Mouse (Mus musculus) kidney, adult 18-20 months (tissue): Measurements from ENCODE around the gene Atxn1.

Experiments
- DNase-seq: peaks from one replicate; pipeline ENCODE4 v3.0.0; 2021

Gene Atxn1

DNA sequence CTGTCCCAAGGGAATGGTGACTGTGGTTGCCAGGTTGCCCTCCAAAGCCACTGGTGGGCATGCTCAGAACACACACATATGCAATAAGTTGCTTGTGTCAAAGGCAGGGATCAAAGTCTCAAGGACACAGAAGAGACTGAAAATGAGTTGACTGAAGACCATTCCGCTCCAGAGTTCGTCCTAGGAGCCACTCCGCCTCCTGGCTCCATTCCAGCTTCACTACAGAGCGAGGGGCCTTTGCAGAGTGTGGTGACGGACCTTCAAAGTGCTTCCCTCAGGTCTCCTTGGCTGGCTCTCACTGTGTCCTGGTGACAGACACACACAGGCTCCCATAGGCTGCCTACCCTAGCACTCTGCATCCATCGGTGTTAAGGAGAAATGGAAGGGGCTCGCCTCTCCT lies 411.1 kb downstream of the Atxn1 start:
- DNase-seq, result peak; percentile 46

DNA sequence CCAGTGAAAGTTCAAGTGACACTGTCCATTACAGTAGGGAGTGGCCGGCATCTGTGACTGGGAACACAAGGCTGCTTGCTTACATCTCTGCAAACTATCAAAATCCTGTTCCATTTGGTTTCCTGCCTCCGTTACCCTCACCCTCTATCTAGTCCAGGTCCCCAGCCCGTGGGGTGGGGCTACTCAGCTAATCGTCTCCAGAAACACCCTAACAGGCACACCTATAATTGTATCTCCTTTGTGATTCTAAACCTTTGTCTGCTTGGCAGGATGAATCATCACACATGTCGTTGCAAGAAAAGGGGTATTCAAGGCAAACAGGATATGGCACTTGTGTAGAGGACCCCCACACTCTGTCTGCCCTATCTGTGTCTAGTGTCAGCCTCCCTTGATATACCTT lies 417.3 kb downstream of the Atxn1 start:
- no peak for DNase-seq

DNA sequence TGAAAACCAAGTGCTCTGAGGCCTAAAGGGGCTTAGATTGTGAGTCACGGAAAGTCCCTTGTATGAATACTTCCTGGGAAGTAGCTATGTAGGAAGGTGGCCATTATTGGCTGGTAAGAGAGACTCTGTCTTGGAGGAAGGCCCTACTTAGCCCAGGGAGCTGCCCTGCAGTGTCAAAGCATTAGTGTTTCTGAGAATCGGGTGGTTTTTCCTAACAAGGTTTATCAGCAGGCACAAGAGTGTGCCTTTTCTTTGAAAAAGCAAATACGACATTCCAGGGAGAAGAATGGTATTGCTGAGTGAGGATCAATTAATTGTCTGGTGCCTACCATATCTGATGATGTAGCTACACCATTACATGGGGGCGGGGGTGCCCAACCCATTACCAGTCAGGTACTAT lies 417.9 kb downstream of the Atxn1 start:
- DNase-seq, result no peak

DNA sequence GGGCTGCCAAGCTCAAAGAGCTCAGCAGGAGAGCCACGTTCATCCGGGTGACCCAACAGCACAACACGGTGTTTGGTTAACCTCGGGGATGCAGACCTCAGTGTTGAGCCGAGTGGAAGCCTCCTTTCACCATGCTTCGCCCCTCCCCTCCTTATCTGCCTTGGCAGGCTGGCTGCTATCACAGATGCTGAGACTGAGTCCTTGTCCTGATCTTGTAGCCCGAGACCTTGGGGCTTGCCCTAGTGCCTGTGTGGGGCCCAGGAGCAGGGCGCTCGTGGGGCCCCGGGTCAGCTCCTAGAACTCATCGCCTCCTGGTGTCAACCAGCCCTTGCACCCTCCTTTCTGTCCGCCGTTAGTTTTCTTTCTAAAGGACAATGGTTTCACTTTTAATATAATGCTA lies 418.8 kb downstream of the Atxn1 start:
- DNase-seq, result no peak

DNA sequence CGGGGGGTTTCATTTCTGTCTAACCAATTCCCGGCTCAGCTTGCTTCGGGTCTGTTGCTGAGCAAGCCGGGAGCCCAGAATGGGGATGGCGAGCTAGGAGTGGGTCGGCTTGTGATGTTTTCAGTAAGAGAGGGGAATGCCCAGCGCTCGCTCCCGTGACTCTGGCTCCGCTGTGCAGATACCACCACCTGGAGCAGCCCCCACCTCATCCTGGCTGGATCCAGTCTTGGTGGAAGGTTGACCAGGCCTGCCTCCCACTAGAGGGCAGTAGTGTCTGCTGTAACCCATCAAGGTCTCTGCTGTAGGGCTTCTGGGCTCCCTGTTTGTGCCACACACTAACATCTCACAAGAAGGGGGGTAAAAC lies 425.6 kb downstream of the Atxn1 start:
- peak; percentile 73 for DNase-seq

DNA sequence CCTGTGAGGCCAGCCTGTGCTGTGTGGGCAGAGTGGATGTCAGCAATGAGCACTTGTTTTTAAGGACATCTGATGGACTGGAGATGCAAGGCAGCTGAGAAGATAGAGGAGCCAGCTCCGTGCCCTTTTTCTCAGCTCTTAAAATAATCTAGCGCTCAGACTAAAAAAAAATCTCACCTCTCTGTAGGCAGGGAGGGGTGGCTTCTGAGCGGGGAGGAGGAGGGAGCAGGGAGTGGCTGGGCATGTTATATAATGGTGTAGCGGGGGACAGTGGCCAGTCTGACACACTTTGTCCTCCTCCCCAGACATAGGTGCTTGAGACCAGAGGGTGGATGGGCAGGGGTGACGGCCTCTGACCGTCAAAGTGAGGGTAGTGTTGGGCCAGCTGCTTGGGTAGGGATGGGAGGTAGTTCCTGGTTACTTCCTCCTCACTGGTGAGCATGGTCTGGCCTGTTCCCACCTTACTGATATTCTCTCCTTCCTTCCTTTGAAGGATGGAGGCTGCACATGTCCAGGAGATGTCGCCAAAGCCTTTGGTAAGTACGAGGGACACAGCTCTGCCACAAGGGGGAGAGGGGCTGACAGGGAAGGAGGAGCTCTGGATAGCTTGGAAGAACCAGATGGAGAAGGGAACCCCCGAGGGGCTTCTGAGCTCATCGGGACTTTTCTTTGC lies 426.1 kb downstream of the Atxn1 start:
- peak; percentile 54 for DNase-seq

DNA sequence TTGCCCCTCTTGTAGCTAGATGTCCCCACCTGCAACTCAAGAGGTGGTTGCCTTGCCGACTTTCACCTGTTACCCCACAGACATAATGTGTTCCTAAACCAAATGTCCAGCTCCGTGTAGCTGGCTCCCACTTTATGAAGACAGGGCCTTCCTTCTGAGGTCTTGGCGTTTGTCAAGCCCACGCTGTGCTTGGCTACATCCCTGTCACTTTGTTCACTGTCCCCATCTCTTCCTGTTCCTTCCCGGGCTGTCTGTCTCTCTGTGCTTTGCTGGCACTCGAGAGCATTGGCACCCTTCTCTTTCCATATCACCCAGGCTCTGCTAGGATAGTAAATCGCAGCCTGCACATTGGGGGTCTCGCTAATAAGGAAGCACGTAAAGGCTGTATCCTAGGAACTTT lies 426.7 kb downstream of the Atxn1 start:
- no peak for DNase-seq

DNA sequence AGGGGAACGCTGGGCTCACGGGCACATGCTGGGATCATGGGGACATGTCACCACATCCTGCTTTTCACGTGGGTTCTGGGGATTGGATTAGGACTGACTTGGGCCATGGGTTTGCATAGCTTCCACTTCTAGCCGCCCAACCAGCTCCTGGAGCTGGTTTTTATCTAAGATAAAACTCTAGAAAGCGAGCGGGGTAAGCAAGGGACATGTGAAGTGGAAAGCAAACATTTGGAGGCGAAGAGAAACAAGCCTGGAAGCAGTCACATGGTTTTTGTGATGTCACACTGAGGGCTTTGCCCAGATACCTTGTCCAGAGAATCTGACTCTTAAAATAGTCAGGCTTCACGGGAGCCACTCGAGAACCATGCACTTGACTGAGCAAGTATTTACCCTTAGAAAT lies 427.7 kb downstream of the Atxn1 start:
- no peak for DNase-seq

DNA sequence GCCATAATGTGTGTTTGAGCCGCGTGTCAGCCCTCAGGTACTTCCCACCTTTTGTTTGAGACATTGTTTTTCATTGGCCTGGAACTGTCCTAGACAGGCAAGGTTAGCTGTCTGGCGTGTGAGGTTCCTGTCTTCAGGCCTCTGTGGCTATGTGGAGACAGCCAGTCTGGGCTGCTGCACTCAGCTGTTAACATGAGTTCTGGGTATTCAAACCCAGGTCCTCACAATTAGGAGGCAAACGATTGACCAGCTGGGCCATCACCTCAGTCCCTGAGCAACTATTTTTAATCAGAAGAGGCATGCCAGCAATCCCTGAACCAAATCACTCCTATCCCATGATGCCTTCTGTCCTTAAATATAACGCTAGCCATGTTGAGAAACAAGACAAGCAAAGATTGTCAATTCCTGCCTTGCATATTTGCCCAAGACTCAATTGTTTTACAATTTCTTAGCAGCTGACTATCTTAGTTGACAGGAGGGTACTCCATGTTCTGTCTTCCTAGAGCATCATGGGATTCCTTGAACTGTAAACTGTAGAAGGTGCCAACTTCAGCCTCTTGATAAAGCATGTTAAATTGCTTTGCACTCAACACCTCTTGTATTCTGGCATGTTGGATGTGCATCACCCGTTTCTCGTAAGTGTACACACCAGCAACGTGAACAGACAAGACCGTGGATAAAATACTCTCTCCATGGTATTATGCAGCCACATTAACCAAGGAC lies 428.9 kb downstream of the Atxn1 start:
- no peak for DNase-seq

DNA sequence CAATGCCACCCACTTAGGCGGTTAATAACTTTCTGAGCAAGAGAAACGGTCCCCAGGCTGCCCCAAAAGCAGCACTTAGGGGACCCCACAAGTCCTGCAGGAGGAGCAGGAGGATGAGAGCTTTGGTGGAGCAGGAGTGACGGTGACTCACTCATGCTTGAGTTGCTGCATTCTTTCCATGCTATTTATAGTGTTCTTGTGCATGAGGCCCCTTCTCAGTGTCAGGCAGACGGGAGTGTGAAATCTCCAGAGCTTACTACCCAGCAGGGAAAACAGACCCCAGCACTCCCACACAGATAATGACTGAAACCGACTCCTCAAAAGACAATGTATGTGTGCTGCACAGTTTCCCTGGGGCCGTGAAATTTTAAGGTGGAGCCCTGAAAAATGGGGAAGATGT lies 434.1 kb downstream of the Atxn1 start:
- no peak for DNase-seq

DNA sequence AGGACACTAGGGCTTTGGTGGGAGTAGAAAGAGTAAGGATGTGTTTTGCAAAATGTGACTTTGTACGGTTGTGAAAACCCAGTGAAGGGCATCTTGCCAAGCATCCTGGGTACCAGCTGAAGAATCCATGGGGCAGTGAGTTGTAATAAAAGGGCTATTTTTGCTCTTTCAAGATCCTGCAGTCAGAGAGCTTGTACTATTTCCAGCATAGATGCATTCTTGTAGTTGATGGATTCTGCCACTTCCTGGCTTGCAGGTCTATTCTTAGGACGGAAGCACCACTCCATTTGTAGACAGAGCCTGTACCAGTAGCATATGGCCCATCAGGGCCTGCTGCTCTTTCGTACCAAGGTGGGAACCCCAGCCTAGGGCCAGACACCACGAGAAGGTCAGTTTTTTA lies 436.0 kb downstream of the Atxn1 start:
- DNase-seq, result no peak

DNA sequence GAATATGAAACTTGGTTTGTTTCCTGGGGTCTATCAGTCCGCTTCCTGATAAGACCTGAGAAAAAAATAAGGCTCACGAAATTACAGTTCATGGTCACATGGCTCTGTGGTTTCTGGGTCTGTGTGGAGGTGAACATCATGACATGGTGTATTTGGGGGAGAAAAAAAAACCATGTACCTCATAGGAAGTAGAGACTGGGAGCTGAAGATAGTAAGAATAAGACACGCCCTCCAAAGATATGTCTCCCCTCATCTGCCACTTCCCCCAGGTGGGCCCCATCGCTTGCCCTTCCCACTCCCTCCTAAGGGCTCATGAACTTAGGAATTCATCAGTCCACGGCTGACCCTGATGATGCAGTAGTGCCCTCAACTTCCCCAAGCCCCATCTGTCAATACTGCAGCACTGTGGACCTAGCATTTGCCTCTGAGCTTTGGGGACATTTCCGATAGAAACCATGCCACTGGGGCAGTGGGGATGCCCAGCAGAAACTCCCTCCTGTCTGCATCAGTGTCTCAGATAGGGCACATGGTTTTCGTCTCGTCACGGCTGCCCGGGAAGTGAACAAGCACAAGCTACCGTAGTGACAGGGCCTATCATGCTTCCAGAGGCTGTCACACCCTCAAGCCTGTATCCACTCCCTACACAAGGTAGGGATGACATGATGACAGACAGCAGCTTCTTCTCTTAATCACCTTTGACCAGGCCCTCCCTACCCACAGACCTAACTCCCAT lies 437.4 kb downstream of the Atxn1 start:
- DNase-seq, result no peak

DNA sequence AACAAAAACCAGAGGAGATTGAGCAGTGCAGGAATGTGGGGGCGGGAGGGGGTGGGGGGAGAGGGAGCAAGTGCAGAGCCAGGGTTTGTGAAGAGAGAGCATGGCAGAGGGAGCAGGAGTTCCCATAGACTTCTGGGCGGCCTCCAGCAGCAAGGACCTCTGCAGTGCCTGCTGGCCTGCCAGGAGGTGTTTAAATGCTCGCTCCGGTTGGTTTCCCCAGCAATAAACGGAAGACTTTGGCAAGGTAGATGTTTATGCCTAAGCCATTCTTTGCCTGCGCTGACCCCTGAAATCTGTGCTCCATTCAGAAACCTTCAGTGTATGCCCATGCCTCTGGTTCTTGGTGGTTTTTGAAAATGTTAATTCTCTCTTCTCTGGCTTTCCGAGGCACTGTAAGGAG lies 438.6 kb downstream of the Atxn1 start:
- peak; percentile 77 for DNase-seq

DNA sequence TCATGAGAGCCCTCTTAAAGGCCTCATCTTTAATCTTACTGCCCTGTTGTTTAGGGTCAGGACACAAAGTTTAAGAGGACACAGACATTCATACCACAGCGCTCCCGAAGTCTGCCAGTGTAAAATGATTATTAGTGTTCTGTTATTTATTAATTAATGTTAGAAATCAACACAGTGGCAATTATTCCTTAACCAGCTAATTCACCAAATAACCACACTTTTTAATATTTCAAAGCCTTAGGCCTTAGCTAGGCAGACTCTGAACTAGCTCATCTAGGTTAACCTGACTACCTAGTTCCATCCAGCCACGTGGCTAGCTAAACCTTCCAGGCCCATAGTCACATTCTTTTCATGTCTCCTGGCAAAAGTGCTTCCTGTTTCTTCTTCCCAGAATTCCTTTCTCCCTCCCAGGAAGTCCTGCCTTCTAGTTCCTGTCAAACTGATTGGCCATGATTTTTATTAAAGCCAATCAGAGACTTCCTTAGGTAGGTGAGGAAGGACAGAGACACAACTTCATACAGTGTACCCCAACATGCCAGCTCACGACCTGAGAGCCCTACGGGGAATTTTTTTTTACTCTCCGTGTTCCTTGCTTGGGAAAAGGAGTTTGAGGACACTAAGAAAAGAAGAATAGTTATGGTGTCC lies 439.9 kb downstream of the Atxn1 start:
- DNase-seq, result no peak

DNA sequence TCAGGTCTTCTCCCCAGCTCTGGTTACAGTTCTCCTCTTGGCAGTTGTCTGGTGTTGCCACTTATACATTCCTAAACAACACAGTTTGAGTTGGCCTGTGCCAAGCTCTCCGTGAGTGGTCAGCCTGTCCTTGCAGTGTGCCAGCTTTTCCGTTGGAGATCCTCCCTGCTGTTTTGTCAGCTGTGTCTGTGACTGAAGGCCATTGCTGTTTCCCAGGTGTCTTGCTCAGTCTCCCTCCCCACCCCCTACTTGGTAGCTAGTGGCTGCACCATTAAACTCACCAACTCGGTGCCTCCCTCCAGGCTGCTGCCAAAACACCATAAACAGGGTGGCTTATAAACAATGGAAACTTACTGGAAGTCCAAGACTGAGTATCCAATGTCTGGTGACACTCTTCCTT lies 440.5 kb downstream of the Atxn1 start:
- peak; percentile 69 for DNase-seq

DNA sequence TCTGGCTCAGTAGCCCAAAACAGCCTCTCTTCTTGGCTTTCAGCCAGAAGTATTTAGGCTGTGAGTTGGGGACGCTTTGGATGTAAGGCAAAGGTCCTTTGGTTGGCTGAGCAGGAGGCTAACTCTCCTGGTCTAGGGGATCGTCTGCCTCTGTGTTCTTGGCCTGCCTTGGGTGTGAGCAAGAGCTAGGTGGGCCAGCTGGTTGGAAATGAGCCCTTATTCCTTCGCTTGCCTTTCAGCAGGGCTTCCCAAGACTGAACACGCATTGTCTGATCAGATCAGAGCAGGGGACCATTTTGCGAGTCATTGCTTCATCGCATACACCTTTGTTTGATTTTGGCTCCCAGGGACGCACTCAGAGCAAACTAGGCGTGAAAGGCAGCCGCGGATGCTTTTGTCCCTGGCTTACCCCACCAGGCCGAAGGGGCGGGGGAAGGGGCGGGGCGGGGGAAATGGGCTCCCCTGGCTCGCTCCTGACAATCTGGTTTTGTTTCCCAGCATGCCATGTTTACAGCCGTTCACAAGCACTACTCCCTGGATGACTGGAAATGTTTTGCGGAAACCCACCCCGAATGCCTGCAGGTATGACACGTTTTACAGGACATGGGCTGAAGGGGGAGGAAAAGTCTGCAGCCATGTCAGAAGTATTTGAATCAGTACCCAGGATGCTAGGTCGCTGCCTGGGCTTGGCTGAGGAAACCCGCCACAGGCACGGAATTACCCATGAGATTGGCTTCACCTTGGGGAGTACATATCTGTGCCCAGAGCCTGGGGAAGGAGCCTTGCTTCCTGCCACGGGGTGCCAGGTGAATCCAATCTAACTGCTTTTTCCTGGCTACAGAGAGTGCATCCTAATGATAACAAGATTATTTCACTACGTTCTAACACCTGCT lies 448.1 kb downstream of the Atxn1 start:
- DNase-seq, result peak; percentile 56

DNA sequence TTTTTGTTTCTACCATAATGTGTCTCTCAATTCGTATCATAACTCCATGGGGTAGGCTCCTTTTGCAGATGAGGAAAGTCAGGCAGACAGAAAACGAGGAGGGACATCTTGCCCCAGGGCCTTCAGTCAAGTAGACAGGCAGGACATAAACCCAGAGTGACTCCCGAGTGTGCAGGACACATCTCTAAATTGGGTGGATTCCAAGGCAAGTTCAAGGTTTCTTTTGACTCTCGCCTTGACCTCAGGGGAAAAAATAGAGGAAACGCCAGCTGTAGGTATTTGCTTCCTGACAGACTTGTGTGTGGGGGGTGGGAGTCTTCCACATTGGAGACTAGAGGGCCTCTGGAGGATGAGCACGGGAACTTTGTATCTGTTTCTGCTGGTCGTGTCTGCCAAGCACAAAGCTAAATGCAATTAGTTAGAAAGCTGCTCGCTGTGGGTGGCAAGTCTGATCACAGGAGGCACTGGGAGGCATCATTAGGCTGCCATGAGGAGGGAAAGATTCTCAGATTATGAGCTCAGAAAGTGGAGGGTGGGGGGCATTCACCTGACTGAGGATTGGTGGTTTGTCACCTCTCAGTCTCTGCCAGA lies 449.9 kb downstream of the Atxn1 start:
- no peak for DNase-seq

DNA sequence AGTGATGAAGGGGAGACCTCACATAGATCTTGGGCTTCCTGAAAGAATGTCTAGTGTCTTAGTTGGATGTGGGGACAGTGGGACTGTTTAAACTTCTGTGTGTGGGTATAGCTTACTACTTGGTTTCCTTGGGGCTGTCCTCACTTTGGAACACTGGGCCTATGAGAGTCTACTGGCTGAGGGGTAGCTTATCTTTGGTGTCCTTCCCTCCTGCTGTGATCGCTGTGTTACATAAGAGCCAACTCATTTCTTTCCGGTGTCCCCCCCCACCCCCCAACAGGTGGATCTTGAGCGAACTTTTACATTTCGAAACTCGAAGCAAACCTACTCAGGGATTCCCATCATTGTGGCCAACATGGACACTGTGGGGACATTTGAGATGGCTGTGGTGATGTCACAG lies 450.7 kb downstream of the Atxn1 start:
- no peak for DNase-seq

DNA sequence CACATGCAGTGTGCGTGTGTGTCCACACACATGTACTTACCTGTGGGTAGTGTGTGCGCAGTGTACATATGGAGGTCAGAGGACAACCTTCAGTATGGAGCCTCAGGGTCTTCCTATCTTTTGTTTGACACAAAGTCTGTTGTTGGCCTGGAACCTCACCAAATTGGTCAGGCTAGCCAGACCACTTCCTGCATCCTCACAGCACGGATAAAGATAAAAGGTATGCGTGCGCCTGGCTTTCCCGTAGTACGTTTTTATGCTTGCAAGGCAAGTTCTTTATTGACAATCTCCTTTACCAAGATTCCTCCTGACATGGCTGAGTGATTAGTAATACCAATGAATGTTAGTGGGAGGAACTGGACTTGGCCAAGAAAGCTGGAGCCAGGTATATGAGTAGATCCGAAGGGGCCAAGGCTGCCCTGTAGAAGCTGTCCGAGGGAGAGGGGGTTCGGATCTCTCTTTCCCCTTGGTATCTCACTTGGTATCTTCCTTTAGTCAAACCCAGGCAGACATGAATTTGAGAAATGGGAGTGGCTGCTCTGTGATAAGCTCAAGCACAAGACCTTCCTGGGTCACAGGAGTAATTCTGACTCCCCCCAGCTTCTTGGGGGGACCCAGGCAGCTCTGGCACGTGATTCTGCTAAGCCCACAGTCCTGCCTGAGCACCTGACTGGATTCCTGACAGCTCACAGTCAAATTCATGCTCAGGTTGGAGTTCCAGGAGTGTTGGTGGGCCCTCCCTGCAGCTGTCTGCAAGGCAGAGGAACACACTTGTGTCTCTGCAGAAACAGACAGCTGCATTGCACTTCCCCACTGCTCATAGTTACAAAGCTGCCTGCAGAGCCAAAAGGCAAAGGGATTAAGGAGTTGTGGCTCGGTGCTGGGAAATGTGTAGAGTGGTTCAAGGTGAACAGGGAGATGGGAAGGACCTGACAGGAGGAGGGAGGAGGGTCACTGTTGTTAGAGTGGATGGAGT lies 451.5 kb downstream of the Atxn1 start:
- DNase-seq, result no peak

DNA sequence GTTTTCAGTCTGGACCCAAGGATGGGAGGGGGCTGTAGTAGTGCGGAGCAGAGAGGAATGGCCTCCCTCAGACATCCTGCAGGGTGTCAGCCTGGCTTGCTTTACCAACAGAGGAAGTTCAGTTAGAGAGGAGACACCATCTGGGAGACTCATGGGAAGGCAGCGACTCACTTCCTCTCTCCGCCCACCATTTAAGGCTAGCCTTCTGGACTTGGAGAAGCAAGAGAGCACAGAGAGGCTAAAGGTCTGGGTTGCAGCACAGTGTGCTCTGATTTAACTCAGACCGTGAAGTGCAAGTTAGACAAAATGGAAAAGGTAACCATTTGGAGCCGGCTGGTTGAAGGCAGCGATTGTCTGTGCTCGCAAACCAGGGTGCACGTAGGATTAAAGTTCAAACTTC lies 452.3 kb downstream of the Atxn1 start:
- peak; percentile 63 for DNase-seq
